Mouse (Mus musculus) heart, embryonic 16.5 days (tissue): ENCODE measurements around the gene Il17f. TPM values are rescaled to one million over a fixed set of nuclear protein-coding genes. Genes with fewer than 3 reads are reported as not detected.
A peak's percentile ranks its signal among the peaks of the same experiment; 100 is the strongest.
"Not testable (repeated sequence)": the region's sequence is repeated elsewhere in the genome, so short reads cannot be mapped to it uniquely, and the experiment has no call there.

Experiments
- ATAC-seq: fragments of 200-750 bp; cut with Nextera tagmentation; replicated peaks from 2 replicates; pipeline ENCODE4 v1.8.0; 2017; ENCODE audit warnings: moderate number of reproducible peaks; ENCODE audit not compliant: insufficient read depth, low FRiP score; ENCODE audit errors: extremely low read depth
- H3K27ac ChIP-seq: fragments of 300-500 bp; sonication (generic); 2 replicates; pipeline ENCODE4 v1.5.1; 2014; ENCODE audit warnings: mild to moderate bottlenecking, low read length, control low read depth, moderate library complexity
- H3K27me3 ChIP-seq: fragments of 300-500 bp; sonication (generic); 2 replicates; pipeline ENCODE4 v1.6.1; 2014; ENCODE audit warnings: low read length, mixed read lengths; ENCODE audit not compliant: control insufficient read depth, insufficient read depth
- H3K36me3 ChIP-seq: fragments of 300-500 bp; sonication (generic); 2 replicates; pipeline ENCODE4 v1.6.1; 2014; ENCODE audit not compliant: control insufficient read depth, insufficient read depth
- H3K4me1 ChIP-seq: fragments of 300-500 bp; sonication (generic); 2 replicates; pipeline ENCODE4 v1.6.1; 2014; ENCODE audit warnings: low read length, mixed read lengths; ENCODE audit not compliant: control insufficient read depth, insufficient read depth
- H3K4me2 ChIP-seq: fragments of 300-500 bp; sonication (generic); 2 replicates; pipeline ENCODE4 v1.6.1; 2014; ENCODE audit warnings: low read depth, mild to moderate bottlenecking, control low read depth, low read length
- H3K4me3 ChIP-seq: fragments of 300-500 bp; sonication (generic); 2 replicates; pipeline ENCODE4 v1.5.1; 2014; ENCODE audit warnings: mild to moderate bottlenecking, control low read depth, low read length
- H3K9ac ChIP-seq: fragments of 300-500 bp; sonication (generic); 2 replicates; pipeline ENCODE4 v1.6.1; 2014; ENCODE audit warnings: low read length, control low read depth
- H3K9me3 ChIP-seq: fragments of 300-500 bp; sonication (generic); replicated peaks from 2 replicates; pipeline ENCODE4 v1.6.1; 2016; ENCODE audit warnings: low read length; ENCODE audit not compliant: control insufficient read depth
- WGBS: fragments of 180-500 bp; shearing (Covaris S2); extraction: QIAGEN DNeasy Blood & Tissue Kit; methylation state at CpG from one replicate; pipeline ENCODE4 v1.1.7; 2014; 5-methylcytosine and 5-hydroxymethylcytosine counted together
- polyA plus RNA-seq: library from polyadenylated mRNA; unstranded; fragments of >200 nt; fragmentation: Nextera tagmentation; extraction: Ambion mirVana; gene quantifications from 2 replicates; pipeline ENCODE4 v1.2.1, GENCODE M21; 2015

Il17f gene
- polyA plus RNA-seq, 1 experiment from 2014 or later: 0.41 TPM

DNA sequence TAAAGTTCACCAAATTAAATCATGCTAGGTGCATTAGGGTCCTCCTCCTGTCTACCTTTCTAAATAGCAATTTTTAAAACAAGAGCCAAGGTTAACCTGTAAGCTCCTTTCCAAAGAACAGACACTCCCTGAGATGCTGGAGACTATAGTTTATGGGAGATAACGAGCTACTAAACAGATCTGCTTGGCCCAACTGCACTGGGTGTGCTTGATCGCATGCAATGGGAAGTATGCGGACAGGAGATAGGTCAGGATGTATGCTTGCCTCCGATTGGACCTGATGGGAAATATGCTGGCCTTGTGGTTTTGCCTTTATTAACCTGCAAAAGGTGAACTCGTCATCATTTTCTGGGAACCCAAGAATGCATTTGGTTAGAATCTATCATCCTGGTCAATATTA, 4.8 kb upstream of the Il17f start:
- no peak for ATAC-seq
- no peak overlapping the region for H3K27ac ChIP-seq

GRCm38 (mm10) chr1:20794760-20795159, 4.3 kb upstream of the Il17f start:
- Histone ChIP-seq H3K4me1 (no peaks in the 10 kb centered on the region), H3K4me2 (no peak overlapping the region), H3K36me3 (peaks cover 4% of the 10 kb centered on the region; the same call in 1 of the 2 replicates), H3K9me3 (no peaks in the 10 kb centered on the region), H3K27me3 (no peaks in the 10 kb centered on the region), H3K27ac (no peak overlapping the region), H3K9ac (no peak overlapping the region), H3K4me3 (no peak overlapping the region)
- WGBS: 86% methylated on average over 4 of the region's 4 CpGs
- no peak for ATAC-seq

More for the DNA sequence above, 4.8 kb upstream of the Il17f start:
- Histone ChIP-seq H3K4me2 (no peak overlapping the region), H3K27me3 (no peaks in the 10 kb centered on the region), H3K9me3 (no peaks in the 10 kb centered on the region), H3K4me3 (no peak overlapping the region), H3K9ac (no peak overlapping the region), H3K4me1 (no peaks in the 10 kb centered on the region), H3K36me3 (peaks cover 8% of the 10 kb centered on the region)
- 90% methylated on average over 5 of the region's 5 CpGs for WGBS

DNA sequence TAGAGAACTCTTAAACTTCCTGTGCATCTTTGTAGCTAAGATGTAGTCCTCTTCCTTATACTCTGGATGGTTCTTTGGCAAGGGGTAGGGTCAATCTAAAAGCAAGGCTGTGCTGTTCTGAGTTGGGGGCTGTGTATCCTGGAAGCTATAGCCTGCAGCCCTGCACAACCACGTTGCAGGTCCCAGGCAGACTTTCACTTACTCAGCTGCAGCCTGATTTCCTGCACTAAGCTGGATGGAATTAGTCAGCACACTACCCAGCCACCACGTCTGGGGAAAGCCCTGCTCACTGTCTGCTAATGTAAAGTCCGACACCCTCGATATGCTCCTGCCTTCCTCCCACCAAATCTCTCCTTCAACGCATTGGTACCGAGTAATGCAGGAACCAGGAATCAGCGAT, 997 bp upstream of the Il17f start:
- no peak overlapping the region for H3K4me2 ChIP-seq
- H3K9ac ChIP-seq: no peak overlapping the region
- H3K27ac ChIP-seq: no peak overlapping the region
- no peak for ATAC-seq
- no peaks in the 10 kb centered on the region for H3K9me3 ChIP-seq
- no peaks in the 10 kb centered on the region for H3K4me1 ChIP-seq
- H3K36me3 ChIP-seq: no peaks in the 10 kb centered on the region
- WGBS: 58% methylated on average over 7 of the region's 7 CpGs
- H3K27me3 ChIP-seq: no peaks in the 10 kb centered on the region; the same call in 1 of the 2 replicates
- no peak overlapping the region for H3K4me3 ChIP-seq

DNA sequence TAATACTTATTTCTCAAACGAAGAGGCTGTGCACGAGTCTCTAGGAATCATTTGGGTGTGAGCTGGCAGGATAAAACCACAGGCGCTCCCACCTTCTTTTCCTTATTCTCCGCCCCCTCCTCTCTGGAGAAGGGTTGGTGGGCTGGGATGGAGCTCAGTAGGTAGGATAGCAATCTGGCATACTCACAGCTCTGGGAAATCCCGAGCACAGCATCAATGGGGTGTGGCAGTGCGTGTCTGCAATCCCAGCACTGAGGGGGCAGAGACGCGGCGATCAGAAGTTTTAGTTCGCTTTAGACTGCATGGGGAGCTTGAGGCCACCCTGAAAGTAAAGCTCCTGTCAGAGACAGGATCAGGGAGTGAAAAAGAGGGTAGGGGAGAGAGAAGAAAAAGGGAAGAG, 2.0 kb downstream of the Il17f start:
- Histone ChIP-seq H3K4me1 (no peaks in the 10 kb centered on the region), H3K9me3 (no peaks in the 10 kb centered on the region), H3K4me2 (peak overlapping the region; percentile 22; the same call in 1 of the 2 replicates), H3K9ac (no peak overlapping the region), H3K36me3 (no peaks in the 10 kb centered on the region), H3K27me3 (no peaks in the 10 kb centered on the region; the same call in 1 of the 2 replicates), H3K27ac (no peak overlapping the region), H3K4me3 (no peak overlapping the region)
- ATAC-seq: no peak
- WGBS: 52% methylated on average over 10 of the region's 10 CpGs

DNA sequence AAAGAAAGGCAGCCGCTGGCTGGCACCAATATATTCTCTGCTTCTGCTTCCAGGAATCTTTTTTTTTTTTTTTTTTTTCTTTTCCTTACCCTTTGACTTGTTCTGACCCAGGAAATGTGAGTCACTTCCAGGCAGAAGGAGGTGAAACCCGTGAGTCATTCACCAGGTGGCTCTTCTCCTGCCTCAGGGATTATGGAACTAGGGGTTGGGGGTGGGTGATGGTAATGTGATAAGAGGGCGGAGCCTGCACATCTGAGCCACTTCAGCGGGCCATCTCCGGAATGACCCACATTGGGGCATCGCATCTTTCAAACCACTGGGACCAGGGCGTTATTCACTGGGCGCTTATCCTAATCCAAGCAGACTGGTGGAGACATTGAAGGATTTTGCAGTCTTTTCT, 3.4 kb downstream of the Il17f start:
- Histone ChIP-seq H3K9ac (no peak overlapping the region), H3K36me3 (no peaks in the 10 kb centered on the region), H3K27ac (no peak overlapping the region), H3K9me3 (no peaks in the 10 kb centered on the region), H3K4me2 (no peak overlapping the region), H3K27me3 (no peaks in the 10 kb centered on the region; the same call in 1 of the 2 replicates), H3K4me3 (no peak overlapping the region), H3K4me1 (no peaks in the 10 kb centered on the region)
- no peak for ATAC-seq
- 46% methylated on average over 8 of the region's 8 CpGs for WGBS

- 64% methylated on average over 2 of the region's 2 CpGs for WGBS
These were observed 12.1 kb downstream of the Il17f start for GRCm38 (mm10) chr1:20778366-20778765.

DNA sequence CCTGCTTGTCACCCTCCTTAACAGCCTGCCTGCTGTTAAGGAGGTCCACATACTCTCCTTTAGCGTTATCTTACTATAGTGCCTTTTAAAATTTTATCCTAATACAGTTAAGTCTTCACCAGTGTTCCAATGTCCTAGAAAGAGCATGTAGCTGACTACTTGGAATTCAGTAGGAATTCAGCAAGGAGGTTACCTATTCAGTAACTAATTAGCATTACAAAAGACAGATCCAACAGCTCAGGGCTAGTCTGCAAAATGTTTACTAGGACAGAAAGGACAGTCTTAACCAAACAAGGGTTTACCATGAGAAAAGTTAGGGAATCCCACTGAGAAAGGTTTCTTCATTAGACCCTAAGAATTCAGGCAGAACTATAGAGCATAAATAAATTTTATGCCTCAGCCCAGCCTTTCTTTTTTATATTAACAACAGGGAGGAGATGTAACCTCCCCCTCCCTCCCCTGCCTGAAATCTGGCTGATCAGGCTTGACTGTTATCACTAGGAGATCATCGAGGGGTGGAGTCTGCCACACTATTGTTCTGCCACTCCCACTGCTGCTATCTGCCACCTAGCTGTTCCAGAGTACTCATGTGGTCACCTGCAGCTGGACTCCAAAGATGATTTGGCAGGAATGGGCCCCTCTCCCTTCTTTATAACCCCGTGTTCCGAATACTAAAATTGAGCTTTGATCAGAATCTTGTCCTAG, 16.2 kb downstream of the Il17f start:
- not testable (repeated sequence) for H3K9me3 ChIP-seq, H3K27me3 ChIP-seq, H3K36me3 ChIP-seq, H3K4me1 ChIP-seq, H3K4me2 ChIP-seq, H3K4me3 ChIP-seq, ATAC-seq, H3K9ac ChIP-seq, H3K27ac ChIP-seq
- WGBS: 81% methylated on average over 4 of the region's 4 CpGs

More at GRCm38 (mm10) chr1:20778366-20778765, 12.1 kb downstream of the Il17f start:
- Histone ChIP-seq H3K27me3 (no peaks in the 10 kb centered on the region), H3K9me3 (no peaks in the 10 kb centered on the region), H3K4me1 (no peaks in the 10 kb centered on the region), H3K9ac (no peak overlapping the region), H3K4me2 (no peak overlapping the region), H3K27ac (no peak overlapping the region), H3K36me3 (no peaks in the 10 kb centered on the region), H3K4me3 (no peak overlapping the region)
- ATAC-seq: no peak

DNA sequence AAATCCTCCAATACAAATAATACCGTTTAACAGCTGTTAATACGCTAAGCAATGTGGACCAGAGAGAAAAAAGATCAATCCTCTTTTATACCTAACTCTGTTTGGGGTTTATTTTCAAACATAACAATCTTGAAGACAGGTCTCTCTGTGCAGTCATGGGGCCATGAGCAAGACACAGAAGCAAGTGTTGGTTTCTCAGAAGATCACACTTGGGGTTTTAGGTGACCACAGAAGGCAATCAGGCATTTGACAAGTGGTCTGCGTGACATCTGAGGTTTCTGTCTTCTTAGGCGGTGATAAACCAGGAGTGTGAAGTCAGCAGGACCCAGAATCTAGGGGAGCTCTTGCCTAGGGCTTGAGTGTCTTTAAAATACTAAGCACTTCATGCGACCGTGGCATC, 23.9 kb downstream of the Il17f start:
- H3K4me1 ChIP-seq: no peaks in the 10 kb centered on the region
- H3K4me2 ChIP-seq: no peak overlapping the region
- no peaks in the 10 kb centered on the region for H3K27me3 ChIP-seq
- no peak overlapping the region for H3K4me3 ChIP-seq
- no peaks in the 10 kb centered on the region for H3K36me3 ChIP-seq
- no peaks in the 10 kb centered on the region for H3K9me3 ChIP-seq
- 70% methylated on average over 6 of the region's 6 CpGs for WGBS
- H3K27ac ChIP-seq: no peak overlapping the region
- no peak for ATAC-seq
- no peak overlapping the region for H3K9ac ChIP-seq

DNA sequence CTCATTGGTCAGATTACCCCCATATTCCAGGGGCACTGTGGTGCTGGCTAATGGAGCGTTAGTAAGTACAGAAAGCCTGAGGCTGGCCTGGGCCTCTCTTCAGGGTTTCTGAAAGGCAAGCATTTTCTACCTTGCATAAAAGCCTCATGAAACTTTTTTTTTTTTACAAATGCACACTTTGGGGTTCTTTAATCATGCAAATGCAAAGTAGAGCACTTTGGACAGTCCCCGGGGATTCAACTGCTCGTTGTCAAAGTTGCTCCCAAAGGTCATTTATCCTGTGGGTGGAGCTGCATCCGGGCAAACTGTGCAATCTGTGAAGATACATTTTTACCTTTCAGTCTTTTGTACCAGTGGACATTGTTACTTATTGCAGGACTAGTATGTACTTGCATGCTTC, 29.0 kb downstream of the Il17f start:
- no peak overlapping the region for H3K27ac ChIP-seq
- ATAC-seq: no peak

More for the DNA sequence above, 29.0 kb downstream of the Il17f start:
- 76% methylated on average over 4 of the region's 4 CpGs for WGBS
- no peak overlapping the region for H3K4me2 ChIP-seq
- no peaks in the 10 kb centered on the region for H3K36me3 ChIP-seq
- H3K4me3 ChIP-seq: no peak overlapping the region
- H3K4me1 ChIP-seq: no peaks in the 10 kb centered on the region
- no peaks in the 10 kb centered on the region for H3K27me3 ChIP-seq
- H3K9me3 ChIP-seq: no peaks in the 10 kb centered on the region
- H3K9ac ChIP-seq: no peak overlapping the region
